Mouse (Mus musculus) hindbrain, embryonic 13.5 days (tissue): ENCODE data around the gene Tnpo1. TPM values are rescaled to one million over a fixed set of nuclear protein-coding genes. Genes with fewer than 3 reads are reported as not detected.
A peak's percentile ranks its signal among the peaks of the same experiment; 100 is the strongest.

Source experiments
- ATAC-seq: fragments of 200-750 bp; cut with Nextera tagmentation; 2 replicates; pipeline ENCODE4 v1.8.0; 2017; ENCODE audit warnings: moderate TSS enrichment; ENCODE audit not compliant: low FRiP score
- H3K27ac ChIP-seq: fragments of 300-500 bp; sonication (generic); 2 replicates; pipeline ENCODE4 v1.5.1; 2015; ENCODE audit warnings: inconsistent platforms, mild to moderate bottlenecking, moderate library complexity
- H3K27me3 ChIP-seq: fragments of 300-500 bp; sonication (generic); 2 replicates; pipeline ENCODE4 v1.6.1; 2015; ENCODE audit warnings: mild to moderate bottlenecking, inconsistent platforms
- H3K36me3 ChIP-seq: fragments of 300-500 bp; sonication (generic); 2 replicates; pipeline ENCODE4 v1.6.1; 2015; ENCODE audit warnings: mild to moderate bottlenecking, inconsistent platforms
- H3K4me1 ChIP-seq: fragments of 300-500 bp; sonication (generic); replicated peaks from 2 replicates; pipeline ENCODE4 v1.6.1; 2015; ENCODE audit warnings: inconsistent platforms
- H3K4me2 ChIP-seq: fragments of 300-500 bp; sonication (generic); 2 replicates; pipeline ENCODE4 v1.6.1; 2015; ENCODE audit warnings: inconsistent platforms, mild to moderate bottlenecking, moderate library complexity
- H3K4me3 ChIP-seq: fragments of 300-500 bp; sonication (generic); 2 replicates; pipeline ENCODE4 v1.5.1; 2015; ENCODE audit warnings: mild to moderate bottlenecking, inconsistent platforms
- H3K9ac ChIP-seq: fragments of 300-500 bp; sonication (generic); 2 replicates; pipeline ENCODE4 v1.6.1; 2015; ENCODE audit warnings: mild to moderate bottlenecking, inconsistent platforms
- H3K9me3 ChIP-seq: fragments of 300-500 bp; sonication (generic); 2 replicates; pipeline ENCODE4 v1.6.1; 2016; ENCODE audit warnings: inconsistent platforms
- WGBS: fragments of 180-500 bp; shearing (Covaris S2); methylation state at CpG from one replicate; pipeline ENCODE4 v1.1.7; 2015; 5-methylcytosine and 5-hydroxymethylcytosine counted together
- polyA plus RNA-seq: library from polyadenylated mRNA; unstranded; fragments of >200 nt; fragmentation: Nextera tagmentation; extraction: Ambion mirVana; gene quantifications from 2 replicates; pipeline ENCODE4 v1.2.1, GENCODE M21; 2015

Gene Tnpo1
- polyA plus RNA-seq, 1 experiment from 2014 or later, result 59.5 TPM

- WGBS, result 26% methylated on average over 12 of the region's 12 CpGs
- H3K27ac ChIP-seq, result peak overlapping the region; percentile 95; the same call in 1 of the 2 replicates
Observed at GRCm38 (mm10) chr13:98813596-98814274, 112.4 kb downstream of the Tnpo1 start.

GRCm38 (mm10) chr13:98813167-98813566, 113.0 kb downstream of the Tnpo1 start:
- WGBS, result 79% methylated on average over 2 of the region's 2 CpGs

More at GRCm38 (mm10) chr13:98813596-98814274, 112.4 kb downstream of the Tnpo1 start:
- Histone ChIP-seq H3K4me3 (peak overlapping the region; percentile 92), H3K27me3 (no peaks in the 10 kb centered on the region), H3K4me1 (peaks cover 17% of the 10 kb centered on the region), H3K9ac (peak overlapping the region; percentile 93), H3K36me3 (no peaks in the 10 kb centered on the region), H3K4me2 (peak overlapping the region; percentile 62), H3K9me3 (no peaks in the 10 kb centered on the region)
- ATAC-seq, result no peak

GRCm38 (mm10) chr13:98812285-98812684, 113.9 kb downstream of the Tnpo1 start:
- Histone ChIP-seq H3K4me3 (no peak overlapping the region), H3K4me1 (peaks cover 17% of the 10 kb centered on the region), H3K36me3 (no peaks in the 10 kb centered on the region), H3K9ac (no peak overlapping the region), H3K9me3 (no peaks in the 10 kb centered on the region), H3K27me3 (no peaks in the 10 kb centered on the region), H3K27ac (no peak overlapping the region), H3K4me2 (0 out of 2 replicates have a peak overlapping the region, but pooled peaks have one; percentile 15)
- WGBS, result 74% methylated on average over 4 of the region's 4 CpGs
- no peak for ATAC-seq

More at GRCm38 (mm10) chr13:98813167-98813566, 113.0 kb downstream of the Tnpo1 start:
- H3K4me3 ChIP-seq, result peak overlapping the region; percentile 92
- H3K9ac ChIP-seq, result no peak overlapping the region
- H3K27ac ChIP-seq, result no peak overlapping the region
- H3K36me3 ChIP-seq, result no peaks in the 10 kb centered on the region
- no peak for ATAC-seq
- peak overlapping the region; percentile 62 for H3K4me2 ChIP-seq
- no peaks in the 10 kb centered on the region for H3K27me3 ChIP-seq
- peaks cover 17% of the 10 kb centered on the region for H3K4me1 ChIP-seq
- no peaks in the 10 kb centered on the region for H3K9me3 ChIP-seq

GRCm38 (mm10) chr13:98810143-98810542, 116.0 kb downstream of the Tnpo1 start:
- H3K4me1 ChIP-seq, result peaks cover 17% of the 10 kb centered on the region
- H3K4me3 ChIP-seq, result no peak overlapping the region
- no peak overlapping the region for H3K27ac ChIP-seq
- H3K9me3 ChIP-seq, result no peaks in the 10 kb centered on the region
- no peaks in the 10 kb centered on the region for H3K27me3 ChIP-seq
- WGBS, result 82% methylated on average over 6 of the region's 6 CpGs
- H3K9ac ChIP-seq, result no peak overlapping the region
- H3K36me3 ChIP-seq, result peaks cover 3% of the 10 kb centered on the region
- ATAC-seq, result no peak
- H3K4me2 ChIP-seq, result no peak overlapping the region

- H3K9ac ChIP-seq, result no peak overlapping the region
- H3K36me3 ChIP-seq, result peaks cover 11% of the 10 kb centered on the region
- H3K27me3 ChIP-seq, result no peaks in the 10 kb centered on the region
- ATAC-seq, result no peak
- H3K4me1 ChIP-seq, result peaks cover 17% of the 10 kb centered on the region
- H3K4me3 ChIP-seq, result no peak overlapping the region
- H3K27ac ChIP-seq, result no peak overlapping the region
- H3K9me3 ChIP-seq, result no peaks in the 10 kb centered on the region
- WGBS, result 100% methylated on average over 1 of the region's 1 CpGs
- H3K4me2 ChIP-seq, result no peak overlapping the region
Observed at GRCm38 (mm10) chr13:98809087-98809486, 117.1 kb downstream of the Tnpo1 start.

GRCm38 (mm10) chr13:98804480-98804879, 121.7 kb downstream of the Tnpo1 start:
- Histone ChIP-seq H3K9me3 (peaks cover 10% of the 10 kb centered on the region; the same call in 1 of the 2 replicates), H3K36me3 (peaks cover 47% of the 10 kb centered on the region), H3K4me3 (no peak overlapping the region), H3K27ac (no peak overlapping the region), H3K4me2 (no peak overlapping the region), H3K9ac (no peak overlapping the region), H3K27me3 (no peaks in the 10 kb centered on the region), H3K4me1 (no peaks in the 10 kb centered on the region)
- 100% methylated on average over 1 of the region's 1 CpGs for WGBS
- ATAC-seq, result no peak

- WGBS, result 90% methylated on average over 4 of the region's 4 CpGs
- H3K4me3 ChIP-seq, result no peak overlapping the region
- no peak for ATAC-seq
- H3K27me3 ChIP-seq, result no peaks in the 10 kb centered on the region
- H3K4me1 ChIP-seq, result no peaks in the 10 kb centered on the region
- H3K27ac ChIP-seq, result no peak overlapping the region
- H3K36me3 ChIP-seq, result peaks cover 54% of the 10 kb centered on the region
- no peak overlapping the region for H3K4me2 ChIP-seq
- peaks cover 10% of the 10 kb centered on the region; the same call in 1 of the 2 replicates for H3K9me3 ChIP-seq
- H3K9ac ChIP-seq, result no peak overlapping the region
Observed at GRCm38 (mm10) chr13:98803699-98804098, 122.5 kb downstream of the Tnpo1 start.

- 96% methylated on average over 3 of the region's 3 CpGs for WGBS
- no peak overlapping the region for H3K4me3 ChIP-seq
- H3K27me3 ChIP-seq, result no peaks in the 10 kb centered on the region
- peaks cover 57% of the 10 kb centered on the region for H3K36me3 ChIP-seq
- H3K4me2 ChIP-seq, result no peak overlapping the region
- no peak overlapping the region for H3K9ac ChIP-seq
- H3K9me3 ChIP-seq, result peaks cover 10% of the 10 kb centered on the region; the same call in 1 of the 2 replicates
- no peaks in the 10 kb centered on the region for H3K4me1 ChIP-seq
- no peak overlapping the region for H3K27ac ChIP-seq
- ATAC-seq, result no peak
Observed at GRCm38 (mm10) chr13:98802957-98803356, 123.2 kb downstream of the Tnpo1 start.

- no peaks in the 10 kb centered on the region for H3K4me1 ChIP-seq
- 84% methylated on average over 3 of the region's 3 CpGs for WGBS
- peaks cover 43% of the 10 kb centered on the region for H3K36me3 ChIP-seq
- peaks cover 6% of the 10 kb centered on the region; the same call in 1 of the 2 replicates for H3K9me3 ChIP-seq
- H3K27ac ChIP-seq, result no peak overlapping the region
- no peak overlapping the region for H3K9ac ChIP-seq
- no peak overlapping the region for H3K4me3 ChIP-seq
- ATAC-seq, result no peak
- H3K4me2 ChIP-seq, result no peak overlapping the region
- no peaks in the 10 kb centered on the region for H3K27me3 ChIP-seq
Observed at GRCm38 (mm10) chr13:98795511-98795910, 130.7 kb downstream of the Tnpo1 start.

- Histone ChIP-seq H3K27me3 (no peaks in the 10 kb centered on the region), H3K9me3 (no peaks in the 10 kb centered on the region), H3K27ac (no peak overlapping the region), H3K9ac (no peak overlapping the region), H3K36me3 (peaks cover 27% of the 10 kb centered on the region), H3K4me3 (no peak overlapping the region), H3K4me2 (no peak overlapping the region), H3K4me1 (no peaks in the 10 kb centered on the region)
- no peak for ATAC-seq
- 95% methylated on average over 1 of the region's 1 CpGs for WGBS
Observed at GRCm38 (mm10) chr13:98792864-98793263, 133.3 kb downstream of the Tnpo1 start.

- WGBS, result 95% methylated on average over 1 of the region's 1 CpGs
- H3K4me2 ChIP-seq, result no peak overlapping the region
- H3K4me3 ChIP-seq, result no peak overlapping the region
- H3K9ac ChIP-seq, result no peak overlapping the region
- no peaks in the 10 kb centered on the region for H3K4me1 ChIP-seq
- no peak overlapping the region for H3K27ac ChIP-seq
- ATAC-seq, result no peak
- no peaks in the 10 kb centered on the region for H3K9me3 ChIP-seq
- no peaks in the 10 kb centered on the region for H3K27me3 ChIP-seq
- peaks cover 22% of the 10 kb centered on the region for H3K36me3 ChIP-seq
Observed at GRCm38 (mm10) chr13:98791693-98792092, 134.5 kb downstream of the Tnpo1 start.
